Mouse (Mus musculus) ES-Bruce4 (cell line): Measurements from ENCODE around the gene Taf8. TPM values are rescaled to one million over a fixed set of nuclear protein-coding genes. Genes with fewer than 3 reads are reported as not detected.

Experiments used
- H3K27ac ChIP-seq: 2 replicates; pipeline ENCODE4 v1.5.1; 2012; ENCODE audit warnings: low read length, inconsistent platforms; ENCODE audit not compliant: insufficient read depth
- H3K27me3 ChIP-seq: 2 replicates; pipeline ENCODE4 v1.6.1; 2012; ENCODE audit warnings: mild to moderate bottlenecking, low read length, inconsistent platforms; ENCODE audit not compliant: control insufficient read depth, poor library complexity, insufficient read depth, severe bottlenecking
- H3K36me3 ChIP-seq: 2 replicates; pipeline ENCODE4 v1.6.1; 2012; ENCODE audit warnings: inconsistent platforms, mild to moderate bottlenecking, low read length, moderate library complexity; ENCODE audit not compliant: control insufficient read depth, poor library complexity, insufficient read depth, severe bottlenecking
- H3K4me1 ChIP-seq: one replicate; pipeline ENCODE4 v1.8.1; 2011; ENCODE audit warnings: low read length; ENCODE audit not compliant: control insufficient read depth, insufficient read depth
- H3K4me3 ChIP-seq: 2 replicates; pipeline ENCODE4 v1.5.1; 2011; ENCODE audit warnings: low read depth, mild to moderate bottlenecking, low read length
- H3K9ac ChIP-seq: 2 replicates; pipeline ENCODE4 v1.6.1; 2012; ENCODE audit warnings: low read depth, mild to moderate bottlenecking, inconsistent platforms; ENCODE audit not compliant: poor library complexity, severe bottlenecking
- H3K9me3 ChIP-seq: replicated peaks from 2 replicates; pipeline ENCODE4 v1.6.1; 2012; ENCODE audit warnings: mild to moderate bottlenecking, low read length, inconsistent platforms; ENCODE audit not compliant: control insufficient read depth, poor library complexity, insufficient read depth, severe bottlenecking
- CTCF ChIP-seq: IDR thresholded peaks from one replicate; pipeline ENCODE4 v1.8.1; 2011; ENCODE audit warnings: low read depth, low read length
- EP300 ChIP-seq: IDR thresholded peaks from 2 replicates; pipeline ENCODE4 v1.6.1; 2011; ENCODE audit warnings: low read depth, low read length; ENCODE audit not compliant: insufficient read depth
- POLR2A ChIP-seq: IDR thresholded peaks from one replicate; pipeline ENCODE4 v1.8.1; 2011; ENCODE audit warnings: low read length; ENCODE audit not compliant: insufficient read depth
- polyA plus RNA-seq: library from polyadenylated mRNA; stranded (reverse); fragments of >200 nt; gene quantifications from 2 replicates; pipeline ENCODE4 v1.2.4, GENCODE M21; 2011; ENCODE audit warnings: low read depth; ENCODE audit not compliant: missing spikeins, insufficient read depth, insufficient read length

The Taf8 gene
- polyA plus RNA-seq, 1 experiment = 46.6 TPM

DNA sequence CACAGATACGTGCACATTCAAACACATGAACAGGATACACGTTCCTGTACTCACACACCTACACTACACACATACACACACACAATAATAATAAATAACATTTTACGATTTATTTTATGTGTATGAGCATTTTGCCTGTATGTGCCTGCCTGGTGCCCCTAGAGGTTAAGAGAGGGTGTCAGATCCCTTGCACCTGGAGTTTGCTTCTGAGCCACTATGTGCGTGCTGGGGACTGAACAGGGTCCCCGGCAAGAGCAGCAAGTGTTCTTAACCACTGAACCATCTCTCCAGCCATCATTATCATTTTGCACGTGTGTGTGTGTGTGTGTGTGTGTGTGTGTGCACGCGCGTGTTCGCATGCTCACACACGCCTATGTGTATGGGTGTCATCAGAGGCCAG is 27.5 kb upstream of the Taf8 start:
- no peak overlapping the region for H3K4me3 ChIP-seq
- no peaks in the 10 kb centered on the region for H3K9me3 ChIP-seq
- H3K4me1 ChIP-seq = peaks cover 5% of the 10 kb centered on the region
- H3K36me3 ChIP-seq = no peaks in the 10 kb centered on the region
- H3K27me3 ChIP-seq = no peaks in the 10 kb centered on the region
- H3K9ac ChIP-seq = no peak overlapping the region
- TF ChIP-seq POLR2A (no peak), EP300 (no peak), CTCF (no peak)
- no peak overlapping the region for H3K27ac ChIP-seq

DNA sequence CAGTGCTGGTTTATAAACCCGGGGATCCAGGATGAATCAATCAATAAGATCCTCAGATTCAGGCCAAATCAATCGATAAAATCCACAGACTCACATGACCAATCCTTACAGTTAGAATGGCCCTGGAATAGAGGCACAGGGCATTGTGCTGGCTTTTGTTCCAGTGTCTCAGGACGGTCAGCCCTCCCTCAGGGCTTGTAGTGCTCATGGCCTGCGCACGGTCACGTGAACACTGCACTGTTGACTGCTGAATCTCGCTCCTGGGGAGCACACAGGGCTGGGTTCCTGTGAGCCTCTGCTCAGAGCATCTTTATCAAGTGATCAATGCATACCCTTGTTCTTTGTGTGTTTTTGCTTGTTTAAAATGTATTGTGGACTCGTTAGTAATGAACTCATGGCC is 26.8 kb upstream of the Taf8 start:
- no peak overlapping the region for H3K27ac ChIP-seq
- no peak overlapping the region for H3K9ac ChIP-seq
- H3K4me3 ChIP-seq = no peak overlapping the region
- H3K36me3 ChIP-seq = no peaks in the 10 kb centered on the region
- no peaks in the 10 kb centered on the region for H3K9me3 ChIP-seq
- H3K27me3 ChIP-seq = no peaks in the 10 kb centered on the region
- peaks cover 5% of the 10 kb centered on the region for H3K4me1 ChIP-seq
- TF ChIP-seq EP300 = peak; percentile 92
- TF ChIP-seq POLR2A = no peak
- no peak for TF ChIP-seq CTCF

GRCm38 (mm10) chr17:47527581-47528300 is 25.6 kb upstream of the Taf8 start:
- H3K9me3 ChIP-seq = no peaks in the 10 kb centered on the region
- no peak overlapping the region; the same call in 1 of the 2 replicates for H3K27ac ChIP-seq
- peaks cover 5% of the 10 kb centered on the region for H3K4me1 ChIP-seq
- TF ChIP-seq CTCF (no peak), EP300 (no peak), POLR2A (no peak)
- H3K9ac ChIP-seq = peak overlapping the region; percentile 29
- no peaks in the 10 kb centered on the region for H3K27me3 ChIP-seq
- H3K4me3 ChIP-seq = no peak overlapping the region
- H3K36me3 ChIP-seq = no peaks in the 10 kb centered on the region

GRCm38 (mm10) chr17:47526856-47527520 is 24.9 kb upstream of the Taf8 start:
- no peaks in the 10 kb centered on the region for H3K36me3 ChIP-seq
- no peaks in the 10 kb centered on the region for H3K9me3 ChIP-seq
- peak overlapping the region; percentile 29 for H3K9ac ChIP-seq
- H3K4me1 ChIP-seq = peaks cover 5% of the 10 kb centered on the region
- H3K4me3 ChIP-seq = no peak overlapping the region
- TF ChIP-seq CTCF (no peak), EP300 (no peak), POLR2A (no peak)
- no peak overlapping the region; the same call in 1 of the 2 replicates for H3K27ac ChIP-seq
- H3K27me3 ChIP-seq = no peaks in the 10 kb centered on the region

- Histone ChIP-seq H3K9ac (no peak overlapping the region), H3K4me3 (no peak overlapping the region), H3K27me3 (no peaks in the 10 kb centered on the region), H3K27ac (no peak overlapping the region), H3K9me3 (no peaks in the 10 kb centered on the region), H3K4me1 (peaks cover 6% of the 10 kb centered on the region), H3K36me3 (no peaks in the 10 kb centered on the region)
- no peak for TF ChIP-seq EP300
- no peak for TF ChIP-seq POLR2A
- peak; percentile 4 for TF ChIP-seq CTCF
Measured at GRCm38 (mm10) chr17:47524991-47525390, 22.9 kb upstream of the Taf8 start.

GRCm38 (mm10) chr17:47524055-47524454 is 22.0 kb upstream of the Taf8 start:
- peaks cover 6% of the 10 kb centered on the region for H3K4me1 ChIP-seq
- H3K9me3 ChIP-seq = no peaks in the 10 kb centered on the region
- 0 out of 2 replicates have a peak overlapping the region, but pooled peaks have one; percentile 98 for H3K27ac ChIP-seq
- H3K27me3 ChIP-seq = no peaks in the 10 kb centered on the region
- no peak for TF ChIP-seq CTCF
- no peak for TF ChIP-seq EP300
- no peak for TF ChIP-seq POLR2A
- no peaks in the 10 kb centered on the region for H3K36me3 ChIP-seq
- no peak overlapping the region for H3K9ac ChIP-seq
- no peak overlapping the region for H3K4me3 ChIP-seq
